Mouse (Mus musculus) heart, adult 2 months (tissue): ENCODE measurements around the gene Fbxl22. TPM values are rescaled to one million over a fixed set of nuclear protein-coding genes. Genes with fewer than 3 reads are reported as not detected.

ENCODE experiments used
- DNase-seq, 2 experiments: peaks; one replicate each; pipeline ENCODE4 v3.0.0; 2021
- H3K27ac ChIP-seq: fragments of 200-600 bp; 2 replicates; pipeline ENCODE4 v1.8.1; 2022
- H3K27me3 ChIP-seq: fragments of 200-500 bp; 2 replicates; pipeline ENCODE4 v1.6.1; 2012; ENCODE audit warnings: mild to moderate bottlenecking, low read length, inconsistent platforms, mixed read lengths; ENCODE audit not compliant: control insufficient read depth, insufficient read depth
- H3K36me3 ChIP-seq: fragments of 200-500 bp; 2 replicates; pipeline ENCODE4 v1.6.1; 2012; ENCODE audit warnings: low read length, inconsistent platforms; ENCODE audit not compliant: control insufficient read depth, insufficient read depth
- H3K4me1 ChIP-seq: fragments of 200-500 bp; 2 replicates; pipeline ENCODE4 v1.6.1; 2011; ENCODE audit warnings: low read length; ENCODE audit not compliant: control insufficient read depth, insufficient read depth
- H3K4me3 ChIP-seq: fragments of 200-600 bp; 2 replicates; pipeline ENCODE4 v1.8.1; 2022
- H3K79me2 ChIP-seq: fragments of 200-500 bp; replicated peaks from 2 replicates; pipeline ENCODE4 v1.6.1; 2012; ENCODE audit warnings: mild to moderate bottlenecking, inconsistent platforms, low read length, moderate library complexity, mixed read lengths; ENCODE audit not compliant: control insufficient read depth, insufficient read depth
- H3K9ac ChIP-seq: fragments of 200-500 bp; 2 replicates; pipeline ENCODE4 v1.6.1; 2012; ENCODE audit warnings: low read depth, mild to moderate bottlenecking, control low read depth, inconsistent platforms, low read length, mixed read lengths
- CTCF ChIP-seq: fragments of 200-600 bp; IDR thresholded peaks from 2 replicates; pipeline ENCODE4 v1.8.1; 2022; ENCODE audit warnings: antibody characterized with exemption, mild to moderate bottlenecking, moderate library complexity
- EP300 ChIP-seq: fragments of 200-500 bp; IDR thresholded peaks from 2 replicates; pipeline ENCODE4 v1.6.1; 2011; ENCODE audit warnings: low read depth, low read length, control low read depth; ENCODE audit not compliant: insufficient read depth
- POLR2A ChIP-seq: fragments of 200-500 bp; IDR thresholded peaks from 2 replicates; pipeline ENCODE4 v1.6.1; 2011; ENCODE audit warnings: mild to moderate bottlenecking, low read depth, low read length, control low read depth; ENCODE audit not compliant: insufficient read depth
- WGBS: fragments of 180-500 bp; shearing (Covaris S2); methylation state at CpG from one replicate; pipeline ENCODE4 v1.1.7; 2018; 5-methylcytosine and 5-hydroxymethylcytosine counted together
- intact Hi-C: fragments of 180-260 bp; cut with DNase I; formaldehyde crosslinking; loops from one replicate; pipeline ENCODE4 v1.15.1; 2025
- polyA plus RNA-seq: library from polyadenylated mRNA; depleted of rRNA; stranded (reverse); fragments of >200 nt; gene quantifications from 2 replicates; pipeline ENCODE4 v1.2.3, GENCODE M21; 2012
- total RNA-seq, 2 experiments: library from RNA; stranded (reverse); gene quantifications; 2 replicates each; pipeline ENCODE4 v1.2.3; 2021

The Fbxl22 gene
- total and polyA plus RNA-seq, 3 experiments: 24.7 to 71.4 (median 32.5) TPM

GRCm38 (mm10) chr9:66511580-66512350 lies 2.6 kb downstream of the Fbxl22 start:
- no peaks in the 10 kb centered on the region for H3K79me2 ChIP-seq
- no peaks in the 10 kb centered on the region for H3K27me3 ChIP-seq
- TF ChIP-seq CTCF (no peak), EP300 (peak; percentile 34; the same call in 1 of the 2 replicates), POLR2A (peak; percentile 79; the same call in 1 of the 2 replicates)
- intact Hi-C loops: loop anchor here (2.0 to 5.0 kb wide), 3 partner anchors 81 to 276 kb away; partner anchors contain the start of gene Usp3
- H3K4me3 ChIP-seq: peak overlapping the region; percentile 77
- H3K36me3 ChIP-seq: no peaks in the 10 kb centered on the region
- peaks cover 10% of the 10 kb centered on the region for H3K4me1 ChIP-seq
- peak overlapping the region; percentile 97 for H3K27ac ChIP-seq
- peak overlapping the region; percentile 76 for H3K9ac ChIP-seq
- peak; percentile 94 to 97 for DNase-seq
- WGBS: under 1% methylated on average over 78 of the region's 78 CpGs

- 0 out of 2 replicates have a peak overlapping the region, but pooled peaks have one; percentile 30 for H3K9ac ChIP-seq
These were observed 3.4 kb downstream of the Fbxl22 start for GRCm38 (mm10) chr9:66510944-66511343.

GRCm38 (mm10) chr9:66510351-66510841 lies 4.0 kb downstream of the Fbxl22 start:
- Histone ChIP-seq H3K36me3 (no peaks in the 10 kb centered on the region), H3K4me1 (peaks cover 13% of the 10 kb centered on the region), H3K27me3 (no peaks in the 10 kb centered on the region), H3K79me2 (no peaks in the 10 kb centered on the region), H3K9ac (no peak overlapping the region), H3K27ac (peak overlapping the region; percentile 97), H3K4me3 (no peak overlapping the region)
- intact Hi-C loops: loop anchor here (5.0 kb wide), 2 partner anchors 102 to 277 kb away; no protein-coding TSS in a partner anchor
- DNase-seq: peak in 1 of 2 experiments; percentile 54
- 61% methylated on average over 7 of the region's 7 CpGs for WGBS
- TF ChIP-seq POLR2A (no peak; the same call in 1 of the 2 replicates), EP300 (peak; percentile 80; the same call in 1 of the 2 replicates), CTCF (no peak)

More at GRCm38 (mm10) chr9:66510944-66511343, 3.4 kb downstream of the Fbxl22 start:
- WGBS: 3% methylated on average over 2 of the region's 2 CpGs
- Histone ChIP-seq H3K4me3 (peak overlapping the region; percentile 77), H3K79me2 (no peaks in the 10 kb centered on the region), H3K27ac (peak overlapping the region; percentile 97), H3K4me1 (peaks cover 13% of the 10 kb centered on the region), H3K36me3 (no peaks in the 10 kb centered on the region), H3K27me3 (no peaks in the 10 kb centered on the region)
- TF ChIP-seq CTCF (no peak), EP300 (no peak), POLR2A (no peak)
- intact Hi-C loops: loop anchor here (5.0 kb wide), 2 partner anchors 101 to 276 kb away; no protein-coding TSS in a partner anchor
- peak in 1 of 2 experiments; percentile 11 for DNase-seq

- H3K27ac ChIP-seq: no peak overlapping the region
- WGBS: 62% methylated on average over 4 of the region's 4 CpGs
- no peak for TF ChIP-seq EP300
- no peak for TF ChIP-seq POLR2A
- TF ChIP-seq CTCF: no peak
- intact Hi-C loops: no loop called here
- H3K9ac ChIP-seq: no peak overlapping the region
- H3K79me2 ChIP-seq: no peaks in the 10 kb centered on the region
- DNase-seq: no peak
- H3K36me3 ChIP-seq: no peaks in the 10 kb centered on the region
- H3K4me1 ChIP-seq: peaks cover 18% of the 10 kb centered on the region
- no peaks in the 10 kb centered on the region for H3K27me3 ChIP-seq
- no peak overlapping the region for H3K4me3 ChIP-seq
These were observed 5.4 kb downstream of the Fbxl22 start for GRCm38 (mm10) chr9:66508890-66509399.

- 83% methylated on average over 3 of the region's 3 CpGs for WGBS
- H3K27ac ChIP-seq: no peak overlapping the region
These were observed 6.7 kb downstream of the Fbxl22 start for GRCm38 (mm10) chr9:66507684-66508083.

GRCm38 (mm10) chr9:66506424-66506823 lies 8.0 kb downstream of the Fbxl22 start:
- Histone ChIP-seq H3K4me1 (peaks cover 14% of the 10 kb centered on the region), H3K27ac (no peak overlapping the region), H3K36me3 (no peaks in the 10 kb centered on the region), H3K9ac (no peak overlapping the region), H3K4me3 (no peak overlapping the region), H3K79me2 (no peaks in the 10 kb centered on the region), H3K27me3 (no peaks in the 10 kb centered on the region)
- DNase-seq: no peak
- TF ChIP-seq CTCF: no peak
- TF ChIP-seq EP300: no peak
- TF ChIP-seq POLR2A: no peak
- intact Hi-C loops: no loop called here

More at GRCm38 (mm10) chr9:66507684-66508083, 6.7 kb downstream of the Fbxl22 start:
- Histone ChIP-seq H3K27me3 (no peaks in the 10 kb centered on the region), H3K36me3 (no peaks in the 10 kb centered on the region), H3K4me3 (no peak overlapping the region), H3K9ac (no peak overlapping the region), H3K79me2 (no peaks in the 10 kb centered on the region), H3K4me1 (peaks cover 17% of the 10 kb centered on the region)
- TF ChIP-seq POLR2A (no peak), EP300 (no peak), CTCF (no peak)
- intact Hi-C loops: no loop called here
- no peak for DNase-seq
